ENCODE assay signal across 9 mouse cellular contexts in genomic region chr10:86825871-86826522, GRCm38 (mm10). TPM values are rescaled to one million over a fixed set of nuclear protein-coding genes. Genes with fewer than 3 reads are reported as not detected.
DNase-seq lines count a peak whose midpoint lies in the region; ATAC-seq and TF ChIP-seq lines count a peak whose summit lies in the region.
"Had no signal": no experiment of that assay in that cellular context is flagged by ENCODE, and none has a peak within 500 bp of the region (broad histone marks: within the 10 kb centered on the region; RNA-seq: fewer than 3 reads in every experiment).

No protein-coding gene starts in this region.

- H3K9ac ChIP-seq in kidney, embryonic 16.5 days (replicated peaks; ENCODE audit: low read length), result no peak overlapping the region
- H3K9ac ChIP-seq in stomach, embryonic 16.5 days (ENCODE audit: low read length), result no peak overlapping the region
- H3K9ac ChIP-seq in midbrain, postnatal 0 days (replicated peaks; ENCODE audit: low read length, poor library complexity, severe bottlenecking), result no peak overlapping the region
- no peak overlapping the region for H3K9ac ChIP-seq in liver, embryonic 11.5 days (ENCODE audit: low read depth, low read length)
- H3K9ac ChIP-seq: midbrain, embryonic 12.5 days had no signal

- ATAC-seq in kidney, embryonic 16.5 days (ENCODE audit: low FRiP score, low TSS enrichment), result peak; percentile 74
- peak; percentile 11; the same call in 1 of the 2 replicates for ATAC-seq in stomach, embryonic 16.5 days (ENCODE audit: insufficient read depth, low FRiP score)
- ATAC-seq in midbrain, postnatal 0 days (ENCODE audit: low FRiP score), result no peak
- no peak for ATAC-seq in liver, embryonic 11.5 days (replicated peaks; ENCODE audit: low FRiP score)

- peaks cover 9% of the 10 kb centered on the region for H3K4me1 ChIP-seq in kidney, embryonic 16.5 days (ENCODE audit: insufficient read depth, low read length)
- no peaks in the 10 kb centered on the region for H3K4me1 ChIP-seq in stomach, embryonic 16.5 days (ENCODE audit: control insufficient read depth, insufficient read depth, low read length)
- no peaks in the 10 kb centered on the region for H3K4me1 ChIP-seq in midbrain, postnatal 0 days (ENCODE audit: insufficient read depth, low read length)
- no peaks in the 10 kb centered on the region for H3K4me1 ChIP-seq in liver, embryonic 11.5 days (replicated peaks; ENCODE audit: control insufficient read depth, insufficient read depth, low read length)
- H3K4me1 ChIP-seq: midbrain, embryonic 12.5 days had no signal

- 85% methylated on average over 10 of the region's 10 CpGs for WGBS in kidney, embryonic 16.5 days
- 88% methylated on average over 10 of the region's 10 CpGs for WGBS in stomach, embryonic 16.5 days
- WGBS in midbrain, postnatal 0 days, result 90% methylated on average over 10 of the region's 10 CpGs
- WGBS in liver, embryonic 11.5 days, result 93% methylated on average over 10 of the region's 10 CpGs

- DNase-seq in testis, postnatal 14 days (ENCODE audit: low spot score), result peak; percentile 25
- no peak for DNase-seq in testis, postnatal 10 days (ENCODE audit: low spot score)
- DNase-seq in gastrocnemius, postnatal 14 days, result peak; percentile 62
- no peak for DNase-seq in midbrain, postnatal 0 days (ENCODE audit: low spot score)
- DNase-seq in liver, embryonic 11.5 days (ENCODE audit: low spot score), result no peak
- no peak for DNase-seq in left cerebral cortex, adult 2 months (ENCODE audit: extremely low spot score in 1 of 2, low spot score in 2 of 2)

- H3K36me3 ChIP-seq in kidney, embryonic 16.5 days (ENCODE audit: insufficient read depth, low read length), result peaks cover 12% of the 10 kb centered on the region; the same call in 1 of the 2 replicates
- H3K36me3 ChIP-seq in stomach, embryonic 16.5 days (ENCODE audit: control insufficient read depth, insufficient read depth, low read length), result peaks cover 5% of the 10 kb centered on the region; the same call in 1 of the 2 replicates
- H3K36me3 ChIP-seq in midbrain, postnatal 0 days (ENCODE audit: insufficient read depth, low read length), result peaks cover 46% of the 10 kb centered on the region
- H3K36me3 ChIP-seq in liver, embryonic 11.5 days (ENCODE audit: control insufficient read depth, insufficient read depth, low read length), result no peaks in the 10 kb centered on the region; the same call in 1 of the 2 replicates
- H3K36me3 ChIP-seq: midbrain, embryonic 12.5 days had no signal

- peaks cover 5% of the 10 kb centered on the region; the same call in 1 of the 2 replicates for H3K9me3 ChIP-seq in kidney, embryonic 16.5 days (ENCODE audit: low read length)
- H3K9me3 ChIP-seq in stomach, embryonic 16.5 days (replicated peaks; ENCODE audit: control insufficient read depth, low read length), result no peaks in the 10 kb centered on the region
- no peaks in the 10 kb centered on the region for H3K9me3 ChIP-seq in midbrain, postnatal 0 days (ENCODE audit: low read length)
- no peaks in the 10 kb centered on the region for H3K9me3 ChIP-seq in liver, embryonic 11.5 days (ENCODE audit: control insufficient read depth, low read length)
- H3K9me3 ChIP-seq: midbrain, embryonic 12.5 days had no signal

- TF ChIP-seq CTCF in midbrain, postnatal 0 days (IDR thresholded peaks at IDR 0.05), result no peak
- TF ChIP-seq CTCF in left cerebral cortex, adult 2 months (IDR thresholded peaks at IDR 0.05), result no peak

- H3K27me3 ChIP-seq in kidney, embryonic 16.5 days (ENCODE audit: insufficient read depth, low read length), result peaks cover 1% of the 10 kb centered on the region; the same call in 1 of the 2 replicates
- H3K27me3 ChIP-seq in stomach, embryonic 16.5 days (ENCODE audit: control insufficient read depth, insufficient read depth, low read length), result no peaks in the 10 kb centered on the region
- H3K27me3 ChIP-seq in midbrain, postnatal 0 days (ENCODE audit: insufficient read depth, low read length), result no peaks in the 10 kb centered on the region
- H3K27me3 ChIP-seq in liver, embryonic 11.5 days (replicated peaks; ENCODE audit: control insufficient read depth, insufficient read depth, low read length), result no peaks in the 10 kb centered on the region
- H3K27me3 ChIP-seq: midbrain, embryonic 12.5 days had no signal

- no peak overlapping the region for H3K4me3 ChIP-seq in kidney, embryonic 16.5 days (ENCODE audit: low read length)
- H3K4me3 ChIP-seq in stomach, embryonic 16.5 days (replicated peaks; ENCODE audit: low read length), result no peak overlapping the region
- no peak overlapping the region for H3K4me3 ChIP-seq in midbrain, postnatal 0 days (ENCODE audit: low read depth, low read length)
- no peak overlapping the region for H3K4me3 ChIP-seq in liver, embryonic 11.5 days (ENCODE audit: low read depth, low read length)
- H3K4me3 ChIP-seq in left cerebral cortex, adult 2 months, result no peak overlapping the region
- H3K4me3 ChIP-seq: midbrain, embryonic 12.5 days had no signal

- H3K4me2 ChIP-seq in kidney, embryonic 16.5 days (replicated peaks; ENCODE audit: low read depth, low read length), result no peak overlapping the region
- no peak overlapping the region for H3K4me2 ChIP-seq in stomach, embryonic 16.5 days (ENCODE audit: low read depth, low read length)
- no peak overlapping the region for H3K4me2 ChIP-seq in midbrain, postnatal 0 days (ENCODE audit: low read depth, low read length, poor library complexity, severe bottlenecking)
- no peak overlapping the region for H3K4me2 ChIP-seq in liver, embryonic 11.5 days
- H3K4me2 ChIP-seq: midbrain, embryonic 12.5 days had no signal

- intact Hi-C loops in gastrocnemius, postnatal 14 days (cut with DNase I; ENCODE audit: low total_unique reads), result no loop called here
- intact Hi-C loops in left cerebral cortex, adult 2 months (cut with DNase I), result no loop called here

- no peak overlapping the region for H3K27ac ChIP-seq in kidney, embryonic 16.5 days (ENCODE audit: low read length)
- no peak overlapping the region for H3K27ac ChIP-seq in stomach, embryonic 16.5 days (ENCODE audit: low read length)
- no peak overlapping the region for H3K27ac ChIP-seq in midbrain, postnatal 0 days (ENCODE audit: low read depth, low read length)
- H3K27ac ChIP-seq in liver, embryonic 11.5 days (ENCODE audit: low read depth, low read length), result no peak overlapping the region
- no peak overlapping the region for H3K27ac ChIP-seq in left cerebral cortex, adult 2 months
- H3K27ac ChIP-seq: midbrain, embryonic 12.5 days had no signal

RNA-seq across cellular contexts. Expression of gene Nt5dc3, which starts 47.2 kb away (rescaled TPM):
- 10 to 100 TPM; 25.2 to 38.1 TPM for total RNA-seq in gastrocnemius, postnatal 14 days (2021)
- polyA plus RNA-seq in kidney, embryonic 16.5 days (2015; fragmentation: Nextera tagmentation; extraction: Ambion mirVana), result 1.4 and 1.7 TPM in 2 replicates
- polyA plus RNA-seq in stomach, embryonic 16.5 days (2015; fragmentation: Nextera tagmentation; extraction: Ambion mirVana), result 1.5 and 1.8 TPM in 2 replicates
- total RNA-seq in midbrain, postnatal 0 days (2014; rRNA removed), result 56.2 and 70.5 TPM in 2 replicates
- 11.9 and 13.2 TPM in 2 replicates for polyA plus RNA-seq in midbrain, postnatal 0 days (2015; fragmentation: Nextera tagmentation; extraction: Ambion mirVana)
- 1.1 and 1.3 TPM in 2 replicates for polyA plus RNA-seq in liver, embryonic 11.5 days (2014; fragmentation: Nextera tagmentation; extraction: Ambion mirVana)
- total RNA-seq in left cerebral cortex, adult 2 months (2021), result 10 to 100 TPM; 83.9 to 93.6 TPM

Comparison
In these comparisons a context has a peak if more than half of its experiments do, and no peak if none do; other contexts are left out.
1. DNase-seq: peak in testis, postnatal 14 days (single experiment) and gastrocnemius, postnatal 14 days (single experiment); none in testis, postnatal 10 days (single experiment), midbrain, postnatal 0 days (single experiment), liver, embryonic 11.5 days (single experiment) and left cerebral cortex, adult 2 months (0 of 2).
2. ATAC-seq: peak in kidney, embryonic 16.5 days (single experiment) and stomach, embryonic 16.5 days (single experiment); none in midbrain, postnatal 0 days (single experiment) and liver, embryonic 11.5 days (single experiment).